ENCODE assay signal across 11 mouse cellular contexts in genomic region chr8:124240932-124241331, GRCm38 (mm10). TPM values are rescaled to one million over a fixed set of nuclear protein-coding genes. Genes with fewer than 3 reads are reported as not detected.
DNase-seq lines count a peak whose midpoint lies in the region; ATAC-seq lines count a peak whose summit lies in the region.
"Had no signal": no experiment of that assay in that cellular context is flagged by ENCODE, and none has a peak within 500 bp of the region (broad histone marks: within the 10 kb centered on the region; RNA-seq: fewer than 3 reads in every experiment).

No protein-coding gene starts in this region.

- H3K4me3 ChIP-seq in hindbrain, embryonic 11.5 days (ENCODE audit: low read depth, low read length), result no peak overlapping the region
- H3K4me3 ChIP-seq in hindbrain, embryonic 10.5 days, result no peak overlapping the region
- no peak overlapping the region for H3K4me3 ChIP-seq in hindbrain, embryonic 14.5 days (replicated peaks; ENCODE audit: low read length)
- H3K4me3 ChIP-seq: limb, embryonic 10.5 days had no signal

- H3K36me3 ChIP-seq in hindbrain, embryonic 11.5 days (ENCODE audit: control insufficient read depth, insufficient read depth, low read length), result no peaks in the 10 kb centered on the region
- peaks cover 52% of the 10 kb centered on the region for H3K36me3 ChIP-seq in hindbrain, embryonic 10.5 days
- no peaks in the 10 kb centered on the region; the same call in 1 of the 2 replicates for H3K36me3 ChIP-seq in hindbrain, embryonic 14.5 days (replicated peaks; ENCODE audit: control insufficient read depth, insufficient read depth)

- no peak for DNase-seq in hindbrain, embryonic 11.5 days (ENCODE audit: low spot score)
- no peak for DNase-seq in hindbrain, embryonic 10.5 days (ENCODE audit: low spot score)
- DNase-seq in 416B (ENCODE audit: low read depth), result peak; percentile 80
- no peak for DNase-seq in hindbrain, embryonic 14.5 days (ENCODE audit: low spot score)
- no peak for DNase-seq in embryo, embryonic 10 days (ENCODE audit: low spot score)
- no peak for DNase-seq in left cerebral cortex, adult 11 months (ENCODE audit: low spot score)
- DNase-seq: cerebellum, adult 8-10 months; kidney, adult 11 months; layer of hippocampus, adult 9-11 months had no signal

- no peaks in the 10 kb centered on the region for H3K9me3 ChIP-seq in hindbrain, embryonic 11.5 days (ENCODE audit: control insufficient read depth, low read length)
- H3K9me3 ChIP-seq in hindbrain, embryonic 10.5 days, result peaks cover 12% of the 10 kb centered on the region; the same call in 1 of the 2 replicates
- 0 out of 2 replicates have a peak, but pooled peaks cover 7% of the 10 kb centered on the region for H3K9me3 ChIP-seq in hindbrain, embryonic 14.5 days (ENCODE audit: control insufficient read depth, low read length)
- H3K9me3 ChIP-seq: limb, embryonic 10.5 days had no signal

- no peak for ATAC-seq in hindbrain, embryonic 11.5 days (ENCODE audit: low FRiP score)
- no peak for ATAC-seq in hindbrain, embryonic 14.5 days (ENCODE audit: low FRiP score)
- peak; percentile 44 for ATAC-seq in megakaryocyte progenitor cell, adult 5-6 weeks (replicated peaks; ENCODE audit: poor library complexity)

- no peak overlapping the region for H3K4me2 ChIP-seq in hindbrain, embryonic 11.5 days (replicated peaks; ENCODE audit: low read depth, low read length)
- H3K4me2 ChIP-seq in hindbrain, embryonic 14.5 days (replicated peaks), result no peak overlapping the region

- 81% methylated on average over 8 of the region's 8 CpGs for WGBS in hindbrain, embryonic 11.5 days
- 92% methylated on average over 8 of the region's 8 CpGs for WGBS in hindbrain, embryonic 10.5 days
- 70% methylated on average over 8 of the region's 8 CpGs for WGBS in hindbrain, embryonic 14.5 days

- H3K4me1 ChIP-seq in hindbrain, embryonic 11.5 days (replicated peaks; ENCODE audit: control insufficient read depth, insufficient read depth, low read length), result peaks cover 7% of the 10 kb centered on the region; the same call in 1 of the 2 replicates
- peaks cover 40% of the 10 kb centered on the region for H3K4me1 ChIP-seq in hindbrain, embryonic 10.5 days (replicated peaks)
- H3K4me1 ChIP-seq in hindbrain, embryonic 14.5 days (replicated peaks; ENCODE audit: control insufficient read depth, insufficient read depth, low read length), result peaks cover 24% of the 10 kb centered on the region

- H3K9ac ChIP-seq in hindbrain, embryonic 11.5 days (ENCODE audit: low read depth, low read length), result no peak overlapping the region
- 0 out of 2 replicates have a peak overlapping the region, but pooled peaks have one; percentile 1 for H3K9ac ChIP-seq in hindbrain, embryonic 14.5 days

- peak overlapping the region; percentile 54 for H3K27ac ChIP-seq in hindbrain, embryonic 11.5 days (ENCODE audit: low read depth, low read length)
- no peak overlapping the region for H3K27ac ChIP-seq in hindbrain, embryonic 10.5 days
- peak overlapping the region; percentile 70 for H3K27ac ChIP-seq in hindbrain, embryonic 14.5 days
- H3K27ac ChIP-seq: limb, embryonic 10.5 days had no signal

- no peaks in the 10 kb centered on the region for H3K27me3 ChIP-seq in hindbrain, embryonic 11.5 days (ENCODE audit: control insufficient read depth, insufficient read depth, low read length)
- H3K27me3 ChIP-seq in hindbrain, embryonic 10.5 days (ENCODE audit: insufficient read depth, poor library complexity, severe bottlenecking), result no peaks in the 10 kb centered on the region
- no peaks in the 10 kb centered on the region for H3K27me3 ChIP-seq in hindbrain, embryonic 14.5 days (ENCODE audit: control insufficient read depth, insufficient read depth, low read length)

RNA-seq across cellular contexts. Expression of gene Galnt2, which starts 9.7 kb away (rescaled TPM):
- 47.0 and 53.5 TPM in 2 replicates for polyA plus RNA-seq in hindbrain, embryonic 11.5 days (2014; fragmentation: Nextera tagmentation; extraction: Ambion mirVana)
- 42.2 and 56.0 TPM in 2 replicates for polyA plus RNA-seq in hindbrain, embryonic 10.5 days (2016; fragmentation: Nextera tagmentation; extraction: Ambion mirVana)
- polyA plus RNA-seq in hindbrain, embryonic 14.5 days (2014; fragmentation: Nextera tagmentation; extraction: Ambion mirVana), result 62.9 and 70.6 TPM in 2 replicates
- 50.8 and 51.2 TPM in 2 replicates for total RNA-seq in megakaryocyte progenitor cell, adult 5-6 weeks (2015)
- 20.9 and 36.1 TPM in 2 replicates for total RNA-seq in megakaryocyte progenitor cell, adult 5-6 weeks (2017)
